ENCODE assay signal across 8 mouse cellular contexts in genomic region chr9:20384532-20385342, GRCm38 (mm10). TPM values are rescaled to one million over a fixed set of nuclear protein-coding genes. Genes with fewer than 3 reads are reported as not detected.
DNase-seq lines count a peak whose midpoint lies in the region; ATAC-seq lines count a peak whose summit lies in the region.

Gene Zfp560, minus strand, starts transcription at chr9:20385177.

- DNase-seq in T-cell, adult 2 months (ENCODE audit: low spot score), result peak; percentile 92
- DNase-seq in cerebellum, postnatal 36 days, result peak; percentile 87 to 92
- DNase-seq in frontal cortex, postnatal 36 days (ENCODE audit: low spot score in 2 of 2), result peak; percentile 88
- DNase-seq in left cerebral cortex, adult 11 months (ENCODE audit: low spot score), result peak; percentile 66
- peak; percentile 94 for DNase-seq in lung, postnatal 4 days
- DNase-seq in retina, postnatal 7 days (ENCODE audit: low read depth, low spot score), result peak; percentile 91
- DNase-seq in urinary bladder, adult 2 months (ENCODE audit: low spot score), result peak; percentile 79

- no peaks in the 10 kb centered on the region for H3K9me3 ChIP-seq in hindbrain, embryonic 15.5 days

- peak within 1 kb of the TSS; percentile 68 for H3K4me2 ChIP-seq in hindbrain, embryonic 15.5 days

- peak within 1 kb of the TSS; percentile 48 for H3K9ac ChIP-seq in hindbrain, embryonic 15.5 days

- H3K4me3 ChIP-seq in hindbrain, embryonic 15.5 days, result peak within 1 kb of the TSS; percentile 66

- H3K36me3 ChIP-seq in hindbrain, embryonic 15.5 days, result no peaks in the 10 kb centered on the region

- peak within 1 kb of the TSS; percentile 80 for H3K27ac ChIP-seq in hindbrain, embryonic 15.5 days (replicated peaks)

- 2% methylated on average over 40 of the region's 40 CpGs for WGBS in hindbrain, embryonic 15.5 days

- no peaks in the 10 kb centered on the region for H3K27me3 ChIP-seq in hindbrain, embryonic 15.5 days

- H3K4me1 ChIP-seq in hindbrain, embryonic 15.5 days (replicated peaks), result peaks cover 20% of the 10 kb centered on the region

- peak; percentile 99 for ATAC-seq in hindbrain, embryonic 15.5 days (ENCODE audit: low FRiP score, low read depth)

RNA-seq across cellular contexts. Expression of gene Zfp560, which starts in this region (rescaled TPM):
- polyA plus RNA-seq in hindbrain, embryonic 15.5 days (2015; fragmentation: Nextera tagmentation; extraction: Ambion mirVana), result 33.9 and 38.0 TPM in 2 replicates
- polyA plus RNA-seq in urinary bladder, adult 2 months (2012; rRNA removed), result 22.6 and 26.5 TPM in 2 replicates

Comparison
In these comparisons a context has a peak if more than half of its experiments do, and no peak if none do; other contexts are left out.
1. Peak in every context shown above with its lines: DNase-seq, ATAC-seq, H3K4me3 ChIP-seq and H3K27ac ChIP-seq.